Mouse (Mus musculus) embryonic facial prominence, embryonic 11.5 days (tissue): Measurements from ENCODE around the gene Slc12a8. TPM values are rescaled to one million over a fixed set of nuclear protein-coding genes. Genes with fewer than 3 reads are reported as not detected.
A peak's percentile ranks its signal among the peaks of the same experiment; 100 is the strongest.

Experiments
- ATAC-seq: fragments of 200-750 bp; cut with Nextera tagmentation; replicated peaks from 2 replicates; pipeline ENCODE4 v1.8.0; 2017; ENCODE audit warnings: low read depth; ENCODE audit not compliant: insufficient number of reproducible peaks, low FRiP score, low TSS enrichment
- DNase-seq: peaks from one replicate; pipeline ENCODE4 v3.0.0-alpha.2; 2015; ENCODE audit warnings: low spot score
- H3K27ac ChIP-seq: fragments of 300-500 bp; sonication (generic); replicated peaks from 2 replicates; pipeline ENCODE4 v1.5.1; 2014; ENCODE audit warnings: mild to moderate bottlenecking, low read depth, low read length, control low read depth
- H3K27me3 ChIP-seq: fragments of 300-500 bp; sonication (generic); 2 replicates; pipeline ENCODE4 v1.6.1; 2014; ENCODE audit warnings: mild to moderate bottlenecking, low read length, moderate library complexity, mixed read lengths; ENCODE audit not compliant: control insufficient read depth, insufficient read depth
- H3K36me3 ChIP-seq: fragments of 300-500 bp; sonication (generic); replicated peaks from 2 replicates; pipeline ENCODE4 v1.6.1; 2014; ENCODE audit warnings: low read depth, mild to moderate bottlenecking, low read length, moderate library complexity, mixed read lengths; ENCODE audit not compliant: control insufficient read depth, insufficient read depth
- H3K4me1 ChIP-seq: fragments of 300-500 bp; sonication (generic); 2 replicates; pipeline ENCODE4 v1.6.1; 2014; ENCODE audit warnings: low read length, mixed read lengths; ENCODE audit not compliant: control insufficient read depth, insufficient read depth
- H3K4me2 ChIP-seq: fragments of 300-500 bp; sonication (generic); 2 replicates; pipeline ENCODE4 v1.6.1; 2014; ENCODE audit warnings: low read depth, mild to moderate bottlenecking, control low read depth, low read length, moderate library complexity
- H3K4me3 ChIP-seq: fragments of 300-500 bp; sonication (generic); 2 replicates; pipeline ENCODE4 v1.5.1; 2014; ENCODE audit warnings: low read depth, low read length, control low read depth
- H3K9ac ChIP-seq: fragments of 300-500 bp; sonication (generic); replicated peaks from 2 replicates; pipeline ENCODE4 v1.6.1; 2014; ENCODE audit warnings: mild to moderate bottlenecking, control low read depth, low read length
- H3K9me3 ChIP-seq: fragments of 300-500 bp; sonication (generic); replicated peaks from 2 replicates; pipeline ENCODE4 v1.6.1; 2016; ENCODE audit warnings: mild to moderate bottlenecking, low read length, inconsistent platforms, mixed read lengths; ENCODE audit not compliant: control insufficient read depth
- WGBS: fragments of 180-500 bp; shearing (Covaris S2); extraction: QIAGEN DNeasy Blood & Tissue Kit; methylation state at CpG from one replicate; pipeline ENCODE4 v1.1.7; 2014; 5-methylcytosine and 5-hydroxymethylcytosine counted together
- polyA plus RNA-seq: library from polyadenylated mRNA; unstranded; fragments of >200 nt; fragmentation: Nextera tagmentation; extraction: Ambion mirVana; gene quantifications from 2 replicates; pipeline ENCODE4 v1.2.1, GENCODE M21; 2014

Slc12a8 gene
- polyA plus RNA-seq, 1 experiment from 2014 or later = 0.35 TPM

- ATAC-seq = no peak
- Histone ChIP-seq H3K27me3 (no peaks in the 10 kb centered on the region), H3K36me3 (no peaks in the 10 kb centered on the region), H3K4me3 (no peak overlapping the region), H3K9ac (no peak overlapping the region; the same call in 1 of the 2 replicates), H3K4me2 (no peak overlapping the region), H3K27ac (0 out of 2 replicates have a peak overlapping the region, but pooled peaks have one; percentile 41), H3K9me3 (no peaks in the 10 kb centered on the region), H3K4me1 (peaks cover 11% of the 10 kb centered on the region)
- DNase-seq = no peak
Measured at GRCm38 (mm10) chr16:33580736-33581241, 63.7 kb downstream of the Slc12a8 start.

GRCm38 (mm10) chr16:33581661-33582099, 64.6 kb downstream of the Slc12a8 start:
- Histone ChIP-seq H3K27me3 (no peaks in the 10 kb centered on the region), H3K9ac (no peak overlapping the region), H3K4me2 (no peak overlapping the region), H3K27ac (no peak overlapping the region), H3K4me3 (no peak overlapping the region), H3K9me3 (no peaks in the 10 kb centered on the region), H3K36me3 (no peaks in the 10 kb centered on the region), H3K4me1 (peaks cover 11% of the 10 kb centered on the region)
- ATAC-seq = no peak
- DNase-seq = no peak
- 52% methylated on average over 4 of the region's 4 CpGs for WGBS

GRCm38 (mm10) chr16:33582495-33582894, 65.4 kb downstream of the Slc12a8 start:
- ATAC-seq (no peak), DNase-seq (no peak)
- no peak overlapping the region for H3K27ac ChIP-seq
- H3K4me3 ChIP-seq = no peak overlapping the region
- H3K4me2 ChIP-seq = no peak overlapping the region
- no peaks in the 10 kb centered on the region for H3K36me3 ChIP-seq
- no peak overlapping the region for H3K9ac ChIP-seq
- no peaks in the 10 kb centered on the region for H3K9me3 ChIP-seq
- 93% methylated on average over 8 of the region's 8 CpGs for WGBS
- peaks cover 11% of the 10 kb centered on the region for H3K4me1 ChIP-seq
- H3K27me3 ChIP-seq = no peaks in the 10 kb centered on the region

- H3K27ac ChIP-seq = peak overlapping the region; percentile 85
- ATAC-seq = no peak
- no peaks in the 10 kb centered on the region for H3K36me3 ChIP-seq
- H3K4me3 ChIP-seq = no peak overlapping the region
- DNase-seq = no peak
- peaks cover 11% of the 10 kb centered on the region for H3K4me1 ChIP-seq
- H3K9ac ChIP-seq = no peak overlapping the region
- H3K9me3 ChIP-seq = no peaks in the 10 kb centered on the region
- H3K27me3 ChIP-seq = no peaks in the 10 kb centered on the region
- H3K4me2 ChIP-seq = no peak overlapping the region
- WGBS = 64% methylated on average over 3 of the region's 3 CpGs
Measured at GRCm38 (mm10) chr16:33583333-33583732, 66.2 kb downstream of the Slc12a8 start.

DNA sequence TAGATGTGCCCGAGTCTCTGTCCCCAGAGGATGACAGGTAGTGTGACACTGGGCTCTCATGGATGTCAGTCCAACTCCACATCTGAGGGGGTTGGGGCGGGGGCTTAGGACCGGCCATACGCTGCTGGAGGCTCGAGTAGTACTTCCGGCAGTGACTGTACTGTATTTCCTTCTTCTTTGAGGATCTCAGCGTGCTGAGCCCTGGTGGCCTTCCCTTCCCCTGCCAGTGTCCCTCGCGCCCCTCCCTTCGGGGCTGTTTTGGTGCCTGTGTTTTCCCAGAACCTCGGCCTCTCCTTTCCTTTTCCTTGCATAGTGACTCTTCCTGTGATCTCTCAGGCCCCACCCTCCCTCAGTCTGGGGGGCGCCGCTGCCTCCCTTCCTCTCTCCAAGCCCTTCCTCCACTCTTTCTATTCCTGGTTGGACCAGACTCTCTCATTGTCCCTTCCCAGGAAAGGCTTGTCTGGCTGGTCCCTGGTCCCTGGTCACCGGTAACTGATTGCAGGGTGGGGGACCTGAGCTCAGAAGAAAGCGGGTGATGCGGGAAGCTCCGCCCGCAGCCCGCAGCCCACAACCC, 66.8 kb downstream of the Slc12a8 start:
- Histone ChIP-seq H3K4me1 (peaks cover 11% of the 10 kb centered on the region), H3K36me3 (no peaks in the 10 kb centered on the region), H3K4me3 (0 out of 2 replicates have a peak overlapping the region, but pooled peaks have one; percentile 10), H3K9me3 (no peaks in the 10 kb centered on the region), H3K9ac (peak overlapping the region; percentile 43), H3K27ac (peak overlapping the region; percentile 85), H3K27me3 (no peaks in the 10 kb centered on the region), H3K4me2 (peak overlapping the region; percentile 19)
- DNase-seq (peak; percentile 51), ATAC-seq (no peak)
- 26% methylated on average over 18 of the region's 19 CpGs for WGBS

DNA sequence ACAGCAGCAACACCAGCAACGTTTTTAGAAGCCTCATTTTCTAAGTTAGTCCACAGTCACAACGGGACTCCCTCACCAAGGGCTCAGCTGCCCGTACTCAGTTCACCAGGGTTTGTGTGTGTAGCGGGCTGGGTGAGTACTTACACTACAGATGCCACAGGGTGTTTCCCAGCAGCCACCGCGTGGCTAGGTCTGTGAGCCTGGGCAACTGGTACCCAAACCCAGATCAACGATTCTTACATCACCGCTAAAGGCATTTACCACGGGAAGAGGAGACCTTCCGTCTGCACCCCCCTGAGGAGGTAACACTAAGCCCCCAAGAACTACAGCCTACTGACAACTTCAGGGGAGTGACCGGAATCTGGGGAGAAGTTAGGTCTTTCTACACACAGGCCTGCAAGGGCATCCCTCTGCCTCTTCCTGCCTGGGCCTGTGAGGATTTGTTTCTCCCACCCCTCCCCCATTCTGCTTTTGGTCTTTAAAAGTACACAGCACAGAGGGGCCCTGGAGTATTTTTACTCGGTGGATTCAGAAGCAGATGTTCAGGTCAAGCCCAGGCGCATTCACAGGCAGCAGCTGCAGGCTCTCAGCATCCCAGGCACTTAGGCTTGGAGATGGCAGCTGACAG, 67.4 kb downstream of the Slc12a8 start:
- no peak overlapping the region for H3K4me3 ChIP-seq
- peak; percentile 71 for ATAC-seq
- peak overlapping the region; percentile 43 for H3K9ac ChIP-seq

DNA sequence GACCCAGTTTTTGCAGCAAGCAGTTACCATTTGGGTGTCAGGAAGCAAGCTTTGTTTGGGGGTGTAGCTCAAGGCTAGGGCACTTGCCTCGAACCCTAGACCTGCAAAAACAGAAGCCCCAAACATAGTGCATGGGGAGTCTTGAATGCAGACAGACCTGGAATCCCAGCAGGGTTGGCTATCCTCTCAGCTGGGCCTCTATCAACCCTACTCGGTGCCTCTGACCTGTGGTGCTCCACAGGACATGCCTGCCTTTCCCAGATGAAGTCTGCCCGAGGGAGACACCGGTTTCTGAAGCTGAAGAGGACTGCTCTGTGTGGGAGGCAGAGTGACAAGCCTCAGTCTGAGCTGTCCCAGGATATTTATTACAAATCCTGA, 67.9 kb downstream of the Slc12a8 start:
- H3K36me3 ChIP-seq = no peaks in the 10 kb centered on the region
- 24% methylated on average over 4 of the region's 4 CpGs for WGBS
- DNase-seq (no peak), ATAC-seq (peak; percentile 15; the same call in 1 of the 2 replicates)
- H3K4me1 ChIP-seq = peaks cover 11% of the 10 kb centered on the region
- H3K27me3 ChIP-seq = no peaks in the 10 kb centered on the region
- H3K27ac ChIP-seq = peak overlapping the region; percentile 85
- H3K4me3 ChIP-seq = no peak overlapping the region
- H3K4me2 ChIP-seq = no peak overlapping the region
- 0 out of 2 replicates have a peak overlapping the region, but pooled peaks have one; percentile 22 for H3K9ac ChIP-seq
- H3K9me3 ChIP-seq = no peaks in the 10 kb centered on the region

More for the DNA sequence above, 67.4 kb downstream of the Slc12a8 start:
- peak; percentile 84 for DNase-seq
- Histone ChIP-seq H3K27ac (peak overlapping the region; percentile 85), H3K4me2 (peak overlapping the region; percentile 19), H3K36me3 (no peaks in the 10 kb centered on the region), H3K4me1 (peaks cover 11% of the 10 kb centered on the region), H3K9me3 (no peaks in the 10 kb centered on the region), H3K27me3 (no peaks in the 10 kb centered on the region)
- WGBS = 13% methylated on average over 13 of the region's 13 CpGs
